Mouse (Mus musculus): ENCODE results near the gene Atp11c.

GRCm38 (mm10) chrX:60405681-60406080 lies 186.8 kb downstream of the Atp11c start:
- no peak for TF ChIP-seq CTCF (IDR thresholded peaks at IDR 0.05; ENCODE audit: low read depth)
- TF ChIP-seq EP300 (optimal IDR thresholded peaks at IDR 0.05) = no peak

Measured in stomach, postnatal 0 days (tissue).